Mouse (Mus musculus): ENCODE measurements around the gene Lsamp. TPM values are rescaled to one million over a fixed set of nuclear protein-coding genes. Genes with fewer than 3 reads are reported as not detected.

Lsamp gene
- polyA plus RNA-seq, 1 experiment: not detected

DNA sequence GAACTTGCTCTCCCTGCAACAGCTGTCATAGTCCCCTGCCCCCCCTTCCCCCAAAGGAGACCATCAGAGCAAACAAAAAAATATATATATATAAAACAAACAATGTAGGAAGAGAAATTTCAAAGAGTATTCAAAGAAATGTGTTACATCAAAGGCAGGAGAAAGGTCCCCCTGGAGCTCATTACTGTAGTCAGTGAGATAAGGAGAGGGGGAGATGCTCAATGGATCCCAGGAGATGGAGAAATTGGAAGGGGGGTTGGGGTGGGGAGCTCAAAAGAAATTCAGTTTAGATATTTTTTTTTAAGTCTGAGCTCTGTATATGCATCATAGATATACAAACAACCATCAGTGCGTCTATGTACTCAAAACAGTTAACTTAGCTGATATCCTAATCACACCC, 976.4 kb downstream of the Lsamp start:
- H3K4me2 ChIP-seq (ENCODE audit: low read depth): no peak overlapping the region
- no peaks in the 10 kb centered on the region for H3K79me2 ChIP-seq (ENCODE audit: control insufficient read depth, insufficient read depth)
- H3K4me3 ChIP-seq: no peak overlapping the region
- H3ac ChIP-seq (ENCODE audit: control insufficient read depth, insufficient read length): no peak overlapping the region
- H3K36me3 ChIP-seq (ENCODE audit: control insufficient read depth, insufficient read depth): no peaks in the 10 kb centered on the region
- H3K27me3 ChIP-seq (ENCODE audit: control insufficient read depth, insufficient read depth, insufficient read length): no peaks in the 10 kb centered on the region
- TF ChIP-seq MYOD1 (IDR thresholded peaks at IDR 0.05; ENCODE audit: control insufficient read depth in 1 of 3, insufficient read length in 2 of 3, low read depth in 2 of 3) (no peak), CEBPB (IDR thresholded peaks at IDR 0.05; ENCODE audit: insufficient read depth, poor library complexity, severe bottlenecking) (no peak), TCF3 (IDR thresholded peaks at IDR 0.05; ENCODE audit: insufficient read length, low read depth) (no peak), POLR2AphosphoS2 (IDR thresholded peaks at IDR 0.05; ENCODE audit: insufficient read length, low read depth) (no peak)

DNA sequence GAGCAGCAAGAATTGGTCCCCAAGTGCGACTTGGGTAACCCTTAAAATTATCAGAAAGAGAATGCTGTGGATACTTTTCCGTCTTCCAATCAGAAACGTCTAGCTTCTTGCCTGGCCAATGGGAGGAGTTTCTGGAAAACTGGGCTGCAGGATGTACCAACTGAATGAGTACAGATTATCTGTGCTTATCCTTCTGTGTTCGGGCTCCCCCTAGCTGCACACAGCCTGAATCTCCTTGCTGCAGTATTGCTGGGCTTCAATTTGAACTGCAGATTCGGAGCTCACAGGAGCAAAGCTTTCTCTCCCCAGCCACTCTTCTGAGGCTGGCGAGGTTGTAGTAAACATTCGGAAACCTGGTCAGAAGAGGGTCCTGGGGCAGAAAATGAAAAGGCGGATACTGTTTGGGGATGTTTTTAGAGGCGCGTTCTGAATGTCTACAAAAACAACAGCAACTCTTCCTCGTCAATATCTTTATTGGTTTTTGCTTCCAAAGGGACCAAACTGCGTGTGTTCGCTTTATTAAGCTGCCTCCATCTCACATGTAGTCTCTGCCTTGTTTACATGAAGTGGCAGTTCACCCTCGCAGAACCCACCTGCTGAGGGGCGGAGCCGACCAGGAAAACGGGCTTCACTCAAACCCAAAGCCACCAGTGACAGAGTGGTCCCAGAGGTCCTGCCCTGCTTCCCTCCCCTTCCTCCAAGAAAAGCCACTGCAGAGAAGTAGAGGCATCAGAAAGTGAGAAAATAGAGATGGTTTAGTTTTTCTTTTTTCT, 984.1 kb downstream of the Lsamp start:
- H3K36me3 ChIP-seq (ENCODE audit: control insufficient read depth, insufficient read depth): no peaks in the 10 kb centered on the region
- no peaks in the 10 kb centered on the region for H3K27me3 ChIP-seq (ENCODE audit: control insufficient read depth, insufficient read depth, insufficient read length)
- no peak overlapping the region for H3K4me3 ChIP-seq
- H3K4me2 ChIP-seq (ENCODE audit: low read depth): no peak overlapping the region
- no peaks in the 10 kb centered on the region for H3K79me2 ChIP-seq (ENCODE audit: control insufficient read depth, insufficient read depth)
- TF ChIP-seq SRF (IDR thresholded peaks at IDR 0.05; ENCODE audit: control insufficient read depth, insufficient read length, low read depth) (no peak), MYOG (IDR thresholded peaks at IDR 0.05; ENCODE audit: control insufficient read depth in 1 of 3, insufficient read depth in 1 of 3, insufficient read length in 2 of 3, low read depth in 2 of 3) (no peak), MAX (IDR thresholded peaks at IDR 0.05; ENCODE audit: low read depth) (no peak), TCF3 (IDR thresholded peaks at IDR 0.05; ENCODE audit: insufficient read length, low read depth) (no peak)
- H3ac ChIP-seq (ENCODE audit: control insufficient read depth, insufficient read length): no peak overlapping the region

DNA sequence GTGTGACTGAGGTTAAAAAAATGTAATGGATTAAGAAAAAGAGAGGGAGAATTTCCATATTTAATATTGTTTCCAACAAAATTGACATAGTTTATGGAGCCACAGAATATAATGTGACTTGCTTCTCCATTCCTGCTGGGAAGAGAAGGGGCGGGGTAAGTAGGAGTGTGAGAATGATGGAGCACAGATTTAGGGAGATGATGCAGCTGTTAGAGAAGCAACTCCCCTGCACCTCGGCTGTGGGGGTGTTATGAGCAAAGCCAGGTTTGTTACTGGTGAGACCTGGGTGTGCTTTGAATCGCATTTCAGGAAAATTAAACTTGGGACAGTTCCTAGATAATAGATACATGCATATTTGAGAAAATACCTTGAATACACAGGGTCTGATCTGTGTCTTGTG, 987.2 kb downstream of the Lsamp start:
- Histone ChIP-seq H3K4me2 (ENCODE audit: low read depth) (no peak overlapping the region), H3K27me3 (ENCODE audit: control insufficient read depth, insufficient read depth, insufficient read length) (no peaks in the 10 kb centered on the region), H3K4me3 (no peak overlapping the region), H3K36me3 (ENCODE audit: control insufficient read depth, insufficient read depth) (no peaks in the 10 kb centered on the region), H3ac (ENCODE audit: control insufficient read depth, insufficient read length) (no peak overlapping the region), H3K79me2 (ENCODE audit: control insufficient read depth, insufficient read depth) (no peaks in the 10 kb centered on the region)
- TF ChIP-seq REST (IDR thresholded peaks at IDR 0.05; ENCODE audit: insufficient read depth, insufficient read length) (no peak), E2F4 (IDR thresholded peaks at IDR 0.05; ENCODE audit: insufficient read depth) (no peak), TCF12 (IDR thresholded peaks at IDR 0.05; ENCODE audit: insufficient read depth, poor library complexity, severe bottlenecking) (no peak), MYOG (IDR thresholded peaks at IDR 0.05; ENCODE audit: control insufficient read depth in 1 of 3, insufficient read depth in 1 of 3, insufficient read length in 2 of 3, low read depth in 2 of 3) (no peak), TCF3 (IDR thresholded peaks at IDR 0.05; ENCODE audit: insufficient read length, low read depth) (no peak), SRF (IDR thresholded peaks at IDR 0.05; ENCODE audit: control insufficient read depth, insufficient read length, low read depth) (no peak), MYOD1 (IDR thresholded peaks at IDR 0.05; ENCODE audit: control insufficient read depth in 1 of 3, insufficient read length in 2 of 3, low read depth in 2 of 3) (no peak), CEBPB (IDR thresholded peaks at IDR 0.05; ENCODE audit: insufficient read depth, poor library complexity, severe bottlenecking) (no peak), POLR2AphosphoS2 (IDR thresholded peaks at IDR 0.05; ENCODE audit: insufficient read length, low read depth) (no peak), MAX (IDR thresholded peaks at IDR 0.05; ENCODE audit: low read depth) (no peak), POLR2A (IDR thresholded peaks at IDR 0.05; ENCODE audit: insufficient read length, low read depth) (no peak), USF1 (IDR thresholded peaks at IDR 0.05; ENCODE audit: low read depth) (no peak)

DNA sequence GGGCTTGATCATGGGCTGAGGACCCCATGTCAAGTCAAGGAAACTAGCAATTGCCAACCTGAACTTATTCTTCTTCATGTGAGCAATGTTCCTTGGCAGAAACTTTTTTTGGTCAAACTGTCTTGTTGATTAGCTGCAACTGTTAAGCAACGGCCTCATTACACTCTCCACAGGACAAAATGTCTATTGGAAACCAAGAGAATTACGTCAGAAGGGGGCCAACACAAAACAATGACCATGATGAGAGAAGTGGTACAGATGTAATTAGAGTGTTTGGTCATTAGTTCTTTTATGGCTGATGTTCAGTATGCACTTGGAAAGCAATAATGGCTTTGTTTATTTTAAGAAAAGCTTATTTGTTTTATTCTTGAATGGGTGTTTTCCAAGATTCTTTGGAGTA, 989.9 kb downstream of the Lsamp start:
- no peaks in the 10 kb centered on the region for H3K79me2 ChIP-seq (ENCODE audit: control insufficient read depth, insufficient read depth)
- H3ac ChIP-seq (ENCODE audit: control insufficient read depth, insufficient read length): no peak overlapping the region
- H3K4me3 ChIP-seq: no peak overlapping the region
- no peaks in the 10 kb centered on the region for H3K36me3 ChIP-seq (ENCODE audit: control insufficient read depth, insufficient read depth)
- H3K4me2 ChIP-seq (ENCODE audit: low read depth): no peak overlapping the region
- TF ChIP-seq POLR2A (IDR thresholded peaks at IDR 0.05; ENCODE audit: insufficient read length, low read depth): no peak
- TF ChIP-seq USF1 (IDR thresholded peaks at IDR 0.05; ENCODE audit: low read depth): no peak
- no peak for TF ChIP-seq SRF (IDR thresholded peaks at IDR 0.05; ENCODE audit: control insufficient read depth, insufficient read length, low read depth)
- no peak for TF ChIP-seq MYOD1 (IDR thresholded peaks at IDR 0.05; ENCODE audit: control insufficient read depth in 1 of 3, insufficient read length in 2 of 3, low read depth in 2 of 3)
- TF ChIP-seq TCF12 (IDR thresholded peaks at IDR 0.05; ENCODE audit: insufficient read depth, poor library complexity, severe bottlenecking): no peak
- no peak for TF ChIP-seq E2F4 (IDR thresholded peaks at IDR 0.05; ENCODE audit: insufficient read depth)
- no peak for TF ChIP-seq POLR2AphosphoS2 (IDR thresholded peaks at IDR 0.05; ENCODE audit: insufficient read length, low read depth)
- TF ChIP-seq CEBPB (IDR thresholded peaks at IDR 0.05; ENCODE audit: insufficient read depth, poor library complexity, severe bottlenecking): no peak
- H3K27me3 ChIP-seq (ENCODE audit: control insufficient read depth, insufficient read depth, insufficient read length): no peaks in the 10 kb centered on the region

DNA sequence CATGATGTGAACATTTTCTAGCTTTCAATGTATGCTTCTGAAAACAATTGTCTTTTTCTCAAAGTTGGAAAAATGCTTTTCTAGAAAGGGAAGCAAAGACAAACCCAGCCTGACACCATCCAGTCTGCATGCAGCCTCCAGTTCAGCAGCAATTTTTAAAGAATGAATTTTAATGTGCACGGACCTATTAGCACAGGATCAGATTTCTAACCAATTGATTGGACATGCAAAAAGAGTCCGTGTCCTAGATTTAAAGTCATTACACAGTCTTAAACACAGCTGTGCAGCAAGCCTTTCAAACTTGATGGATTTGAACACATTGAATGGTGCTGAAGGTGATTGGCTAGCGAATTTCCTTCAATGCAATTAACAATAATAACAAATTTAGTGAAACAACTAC, 998.9 kb downstream of the Lsamp start:
- Histone ChIP-seq H3K79me2 (ENCODE audit: control insufficient read depth, insufficient read depth) (no peaks in the 10 kb centered on the region), H3K36me3 (ENCODE audit: control insufficient read depth, insufficient read depth) (no peaks in the 10 kb centered on the region), H3K4me3 (no peak overlapping the region), H3K27me3 (ENCODE audit: control insufficient read depth, insufficient read depth, insufficient read length) (no peaks in the 10 kb centered on the region), H3K4me2 (ENCODE audit: low read depth) (no peak overlapping the region), H3ac (ENCODE audit: control insufficient read depth, insufficient read length) (no peak overlapping the region)
- TF ChIP-seq MYOG (IDR thresholded peaks at IDR 0.05; ENCODE audit: control insufficient read depth in 1 of 3, insufficient read depth in 1 of 3, insufficient read length in 2 of 3, low read depth in 2 of 3) (no peak), POLR2AphosphoS2 (IDR thresholded peaks at IDR 0.05; ENCODE audit: insufficient read length, low read depth) (no peak), MAX (IDR thresholded peaks at IDR 0.05; ENCODE audit: low read depth) (no peak), MYOD1 (IDR thresholded peaks at IDR 0.05; ENCODE audit: control insufficient read depth in 1 of 3, insufficient read length in 2 of 3, low read depth in 2 of 3) (no peak), REST (IDR thresholded peaks at IDR 0.05; ENCODE audit: insufficient read depth, insufficient read length) (no peak), CEBPB (IDR thresholded peaks at IDR 0.05; ENCODE audit: insufficient read depth, poor library complexity, severe bottlenecking) (no peak), USF1 (IDR thresholded peaks at IDR 0.05; ENCODE audit: low read depth) (no peak), TCF3 (IDR thresholded peaks at IDR 0.05; ENCODE audit: insufficient read length, low read depth) (no peak), TCF12 (IDR thresholded peaks at IDR 0.05; ENCODE audit: insufficient read depth, poor library complexity, severe bottlenecking) (no peak), SRF (IDR thresholded peaks at IDR 0.05; ENCODE audit: control insufficient read depth, insufficient read length, low read depth) (no peak), E2F4 (IDR thresholded peaks at IDR 0.05; ENCODE audit: insufficient read depth) (no peak), POLR2A (IDR thresholded peaks at IDR 0.05; ENCODE audit: insufficient read length, low read depth) (no peak)
